Mouse (Mus musculus) hematopoietic stem cell, adult 5-6 weeks (primary cell): ENCODE data around the gene Tmem259. TPM values are rescaled to one million over a fixed set of nuclear protein-coding genes. Genes with fewer than 3 reads are reported as not detected.
A peak's percentile ranks its signal among the peaks of the same experiment; 100 is the strongest.

ENCODE experiments used
- ATAC-seq, 2 experiments: fragments of 125-278 bp in 1 of 2; replicated peaks in 1 of 2; 2 replicates each; pipeline ENCODE4 v1.8.0; 2016 to 2017; ENCODE audit warnings: inconsistent platforms in 2 of 2, mild to moderate bottlenecking in 2 of 2, moderate number of reproducible peaks in 2 of 2, low read depth in 1 of 2, moderate TSS enrichment in 1 of 2; ENCODE audit not compliant: low FRiP score in 2 of 2, poor library complexity in 2 of 2, severe bottlenecking in 2 of 2, insufficient read depth in 1 of 2, low TSS enrichment in 1 of 2
- total RNA-seq: library from RNA; stranded (forward); fragments of 172-1452, 232-1000 nt; gene quantifications from 2 replicates; pipeline ENCODE4 v1.2.3, GENCODE M21; 2017

Tmem259 gene
- total RNA-seq, 1 experiment from 2014 or later, result 47.4 TPM

- no peak for ATAC-seq
Measured at GRCm38 (mm10) chr10:79955691-79956090, 28.4 kb downstream of the Tmem259 start.

- ATAC-seq, result no peak
Measured at GRCm38 (mm10) chr10:79953946-79954345, 30.2 kb downstream of the Tmem259 start.

- ATAC-seq, result no peak
Measured at GRCm38 (mm10) chr10:79950661-79951060, 33.5 kb downstream of the Tmem259 start.

GRCm38 (mm10) chr10:79949873-79950272, 34.3 kb downstream of the Tmem259 start:
- no peak for ATAC-seq

GRCm38 (mm10) chr10:79947502-79947901, 36.6 kb downstream of the Tmem259 start:
- no peak for ATAC-seq

- peak; percentile 18 to 56; a peak in 2 of 4 replicates for ATAC-seq
Measured at GRCm38 (mm10) chr10:79946752-79947322, 37.3 kb downstream of the Tmem259 start.

GRCm38 (mm10) chr10:79945507-79946234, 38.5 kb downstream of the Tmem259 start:
- ATAC-seq, result no peak

GRCm38 (mm10) chr10:79943471-79943901, 40.6 kb downstream of the Tmem259 start:
- no peak for ATAC-seq

GRCm38 (mm10) chr10:79942988-79943387, 41.1 kb downstream of the Tmem259 start:
- no peak for ATAC-seq

- ATAC-seq, result peak; percentile 65 to 69
Measured at GRCm38 (mm10) chr10:79940749-79941148, 43.4 kb downstream of the Tmem259 start.

GRCm38 (mm10) chr10:79937775-79938526, 46.2 kb downstream of the Tmem259 start:
- no peak for ATAC-seq

GRCm38 (mm10) chr10:79936911-79937441, 47.2 kb downstream of the Tmem259 start:
- peak; percentile 54 to 65 for ATAC-seq

- ATAC-seq, result no peak
Measured at GRCm38 (mm10) chr10:79936284-79936910, 47.7 kb downstream of the Tmem259 start.

GRCm38 (mm10) chr10:79934794-79935569, 49.1 kb downstream of the Tmem259 start:
- ATAC-seq, result no peak

- ATAC-seq, result no peak
Measured at GRCm38 (mm10) chr10:79934272-79934721, 49.8 kb downstream of the Tmem259 start.

- no peak for ATAC-seq
Measured at GRCm38 (mm10) chr10:79933861-79934260, 50.3 kb downstream of the Tmem259 start.

GRCm38 (mm10) chr10:79933145-79933679, 50.9 kb downstream of the Tmem259 start:
- ATAC-seq, result no peak
